Mouse (Mus musculus): Measurements from ENCODE around the gene Oscp1.
A peak's percentile ranks its signal among the peaks of the same experiment; 100 is the strongest.

The Oscp1 gene

GRCm38 (mm10) chr4:126110374-126111152 is 52.2 kb downstream of the Oscp1 start:
- DNase-seq (ENCODE audit: low spot score) = peak; percentile 78

DNA sequence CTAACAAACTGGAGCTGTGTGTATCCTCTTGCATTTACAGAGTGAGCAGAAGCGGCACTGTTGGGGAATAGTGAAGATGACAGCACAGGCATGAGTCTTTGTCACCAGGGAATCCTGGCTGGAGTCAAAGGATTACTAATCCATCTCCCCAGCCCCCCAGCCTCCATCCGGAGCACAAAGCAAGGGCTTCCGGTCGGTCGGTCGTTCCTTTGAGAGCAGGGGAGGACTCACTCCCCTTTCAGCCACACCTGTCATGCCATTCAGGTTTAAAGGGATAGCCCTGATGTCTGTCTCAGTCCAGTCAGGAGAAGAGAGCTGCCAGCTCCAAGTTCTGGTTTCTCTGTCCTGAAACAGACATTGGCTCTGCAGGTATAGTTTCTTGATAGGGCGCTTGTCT is 52.8 kb downstream of the Oscp1 start:
- DNase-seq (ENCODE audit: low spot score) = no peak

DNA sequence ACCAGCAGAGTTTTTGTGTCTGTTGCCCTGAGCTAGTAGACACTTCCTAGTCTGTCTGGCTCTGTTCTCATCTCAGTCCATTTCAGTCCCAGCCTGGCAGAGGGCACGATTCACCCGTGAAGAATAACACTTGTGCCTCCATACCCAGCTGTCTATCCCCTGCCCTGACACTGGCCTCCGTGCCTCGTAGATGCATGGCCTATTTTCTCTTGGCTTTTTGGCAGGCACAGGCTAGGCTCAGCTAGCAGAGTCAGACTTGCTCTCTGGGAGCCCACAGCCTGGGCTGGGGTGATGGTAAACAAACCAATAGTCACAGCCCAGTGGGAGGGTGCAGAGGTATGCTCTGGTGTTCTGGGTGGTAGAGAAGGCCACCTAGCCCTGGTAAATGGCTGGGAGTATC is 54.9 kb downstream of the Oscp1 start:
- DNase-seq (ENCODE audit: low spot score) = no peak

GRCm38 (mm10) chr4:126113943-126114342 is 55.6 kb downstream of the Oscp1 start:
- peak; percentile 79 for DNase-seq (ENCODE audit: low spot score)

DNA sequence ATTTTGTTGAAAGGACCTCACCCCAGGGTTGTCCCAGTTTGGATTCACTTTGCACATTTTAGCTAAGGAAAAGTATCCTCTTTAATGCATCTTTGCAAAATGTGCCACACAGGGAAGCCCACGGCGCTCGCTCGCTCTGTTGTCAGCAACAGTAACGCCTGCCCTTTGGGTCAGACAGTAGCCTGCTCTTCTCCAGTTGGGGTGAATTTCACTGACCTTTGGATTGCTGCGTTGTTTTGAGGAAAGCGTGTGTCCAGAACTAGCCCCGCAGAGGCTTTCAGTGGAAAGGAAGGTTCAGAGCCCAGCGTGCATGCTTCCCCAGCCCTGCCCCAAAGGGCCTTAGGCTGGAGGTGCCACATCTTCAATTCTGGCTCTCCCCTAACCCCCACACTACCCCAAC is 57.0 kb downstream of the Oscp1 start:
- no peak for DNase-seq (ENCODE audit: low spot score)

DNA sequence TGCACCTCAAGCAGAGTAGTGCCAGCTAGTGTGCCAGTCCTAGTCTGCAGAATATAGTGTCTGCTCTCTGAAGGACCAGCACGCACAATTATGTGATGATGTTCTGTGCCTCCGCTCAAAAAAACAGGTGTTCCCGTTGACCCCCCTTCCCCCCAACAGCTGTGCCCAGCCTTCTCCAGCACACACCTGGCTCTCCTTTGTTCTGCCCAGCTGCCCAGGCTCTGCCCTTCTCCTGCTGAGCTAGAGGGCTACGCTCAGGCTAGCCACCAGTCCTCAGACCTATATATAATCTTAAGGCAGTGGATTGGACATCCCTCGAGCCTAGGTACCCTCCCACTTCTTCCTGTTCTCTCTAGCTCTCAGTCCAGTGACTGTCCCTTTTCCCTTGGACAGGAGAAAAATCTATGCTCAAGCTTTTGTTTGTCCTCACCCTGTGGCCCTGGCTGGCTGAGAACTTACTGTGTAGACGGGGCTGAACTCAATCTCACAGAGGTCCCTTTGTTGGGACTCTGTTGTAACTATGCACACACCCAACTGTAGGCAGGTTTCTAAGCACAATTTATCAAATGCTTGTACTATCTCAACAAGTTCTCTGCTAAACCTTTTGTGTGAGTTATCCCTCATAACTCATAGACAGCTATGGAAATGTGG is 57.6 kb downstream of the Oscp1 start:
- DNase-seq (ENCODE audit: low spot score) = no peak

DNA sequence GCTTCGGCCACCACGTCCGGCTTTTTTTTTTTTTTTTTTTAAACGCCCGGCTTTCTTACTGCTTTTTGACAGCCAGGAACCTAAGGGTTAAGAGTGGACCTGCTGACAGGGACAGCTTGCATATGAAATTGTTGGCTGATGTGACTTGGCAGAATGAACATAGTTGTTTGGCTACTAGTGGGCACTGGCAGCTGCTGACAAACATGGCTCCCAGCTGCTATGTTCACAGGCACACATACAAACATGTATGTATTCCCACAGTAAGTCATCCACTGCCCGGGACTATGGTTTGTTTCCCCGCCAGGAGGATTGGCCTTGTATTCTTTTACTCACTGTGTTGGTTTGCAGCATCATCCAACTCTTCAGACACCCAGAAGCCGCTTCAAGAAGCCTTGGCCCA is 58.8 kb downstream of the Oscp1 start:
- no peak for DNase-seq (ENCODE audit: low spot score)

DNA sequence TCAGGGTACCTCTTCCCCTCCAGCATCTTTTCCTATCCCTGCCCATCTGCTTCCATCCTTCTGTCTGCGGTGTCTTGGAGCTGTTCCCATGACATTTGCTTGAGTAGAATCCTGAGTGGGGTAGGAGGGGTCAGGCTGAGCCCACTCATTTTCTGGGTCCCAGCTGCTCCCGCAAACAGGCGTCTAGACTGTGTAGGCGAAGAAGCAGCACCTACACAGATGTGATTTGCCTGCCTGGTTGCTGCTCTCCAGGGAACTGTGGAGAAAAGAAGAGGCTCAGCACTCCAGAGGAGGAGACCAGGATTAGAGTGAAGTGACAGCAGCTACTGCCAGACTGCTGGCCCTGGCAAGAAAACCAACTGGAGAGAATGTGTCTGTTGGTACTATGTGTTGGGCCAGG is 60.3 kb downstream of the Oscp1 start:
- DNase-seq (ENCODE audit: low spot score) = no peak

DNA sequence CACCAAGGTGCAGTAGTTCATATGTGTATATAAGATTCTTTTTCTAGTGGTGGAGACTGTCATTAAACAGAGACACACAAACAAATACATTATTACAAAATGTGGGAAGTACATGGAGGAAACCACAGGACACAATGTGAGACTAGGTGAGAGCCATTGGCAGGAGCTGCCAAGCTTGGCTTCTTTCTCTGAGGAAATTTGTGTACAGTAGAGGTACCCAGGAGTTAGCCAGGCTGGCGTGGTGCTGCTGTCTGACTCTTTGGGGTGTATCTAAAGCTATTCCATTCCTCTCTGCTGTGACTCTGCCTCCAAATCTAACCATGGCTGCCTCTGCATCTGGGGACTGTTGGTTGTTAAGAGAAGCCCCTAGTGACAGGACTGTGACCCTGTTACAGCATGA is 60.7 kb downstream of the Oscp1 start:
- DNase-seq (ENCODE audit: low spot score) = no peak

DNA sequence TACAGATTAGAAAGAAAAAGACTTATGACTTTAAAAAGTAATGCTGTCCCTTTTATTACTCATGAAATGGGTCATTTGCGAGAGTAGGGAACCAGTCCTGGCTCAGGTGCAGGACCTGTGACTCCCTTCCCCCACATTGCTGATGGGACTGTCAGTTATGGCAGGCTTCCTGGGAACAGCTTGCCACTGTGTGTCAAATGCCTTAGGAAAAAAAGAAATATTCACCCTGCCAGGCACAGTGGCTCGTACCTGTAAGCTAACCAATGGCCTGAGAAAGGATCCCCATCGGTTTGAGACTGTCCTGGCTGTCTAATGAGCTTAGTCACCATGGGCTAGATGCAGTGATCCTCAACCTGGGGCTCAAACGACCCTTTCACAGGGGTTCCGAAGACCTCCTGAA is 61.7 kb downstream of the Oscp1 start:
- DNase-seq (ENCODE audit: low spot score) = no peak

DNA sequence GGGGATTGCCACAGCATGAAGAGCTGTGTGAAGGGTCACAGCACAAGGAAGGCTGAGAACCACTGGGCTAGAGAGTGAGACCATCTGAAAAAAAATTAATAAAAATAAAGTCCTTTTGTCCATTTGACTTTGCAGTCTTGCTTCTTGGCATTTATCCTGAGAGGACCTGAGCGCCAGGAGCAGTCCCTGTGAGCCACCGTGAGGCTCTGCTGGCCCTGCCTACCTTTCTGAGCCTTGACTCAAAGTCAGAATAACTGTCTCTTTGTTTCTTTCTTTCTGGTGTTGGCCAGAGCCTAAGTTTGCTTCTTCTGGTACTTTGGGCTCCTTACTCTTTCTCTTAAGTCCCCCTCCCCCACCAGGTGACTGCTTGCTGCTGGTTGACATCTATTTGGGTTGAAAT is 62.1 kb downstream of the Oscp1 start:
- DNase-seq (ENCODE audit: low spot score) = no peak

- no peak for DNase-seq (ENCODE audit: low spot score)
Measured at GRCm38 (mm10) chr4:126123309-126124040, 65.1 kb downstream of the Oscp1 start.

- DNase-seq (ENCODE audit: low spot score) = no peak
Measured at GRCm38 (mm10) chr4:126130502-126130901, 72.1 kb downstream of the Oscp1 start.

GRCm38 (mm10) chr4:126131290-126132121 is 73.1 kb downstream of the Oscp1 start:
- no peak for DNase-seq (ENCODE audit: low spot score)

GRCm38 (mm10) chr4:126132636-126133264 is 74.4 kb downstream of the Oscp1 start:
- DNase-seq (ENCODE audit: low spot score) = no peak

GRCm38 (mm10) chr4:126134236-126134635 is 75.9 kb downstream of the Oscp1 start:
- DNase-seq (ENCODE audit: low spot score) = no peak

DNA sequence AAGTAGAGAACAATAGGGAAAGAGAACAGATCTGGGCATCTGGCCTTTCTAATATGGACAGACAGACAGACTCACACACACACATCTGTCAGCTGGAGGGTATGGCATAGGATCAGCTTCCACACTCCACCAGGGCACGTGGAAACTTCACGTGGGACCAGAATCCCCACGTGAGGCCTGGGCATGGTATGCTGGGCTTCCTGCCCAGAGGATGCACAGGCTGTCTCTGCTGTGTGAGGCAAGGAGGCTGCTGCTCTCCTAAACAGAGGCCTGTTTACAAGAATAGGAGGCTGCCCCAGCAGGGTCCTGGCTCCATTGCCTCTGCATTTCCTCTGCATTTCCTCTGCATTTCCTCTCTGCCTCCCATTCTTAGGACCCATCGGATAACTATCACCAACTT is 76.3 kb downstream of the Oscp1 start:
- no peak for DNase-seq (ENCODE audit: low spot score)

DNA sequence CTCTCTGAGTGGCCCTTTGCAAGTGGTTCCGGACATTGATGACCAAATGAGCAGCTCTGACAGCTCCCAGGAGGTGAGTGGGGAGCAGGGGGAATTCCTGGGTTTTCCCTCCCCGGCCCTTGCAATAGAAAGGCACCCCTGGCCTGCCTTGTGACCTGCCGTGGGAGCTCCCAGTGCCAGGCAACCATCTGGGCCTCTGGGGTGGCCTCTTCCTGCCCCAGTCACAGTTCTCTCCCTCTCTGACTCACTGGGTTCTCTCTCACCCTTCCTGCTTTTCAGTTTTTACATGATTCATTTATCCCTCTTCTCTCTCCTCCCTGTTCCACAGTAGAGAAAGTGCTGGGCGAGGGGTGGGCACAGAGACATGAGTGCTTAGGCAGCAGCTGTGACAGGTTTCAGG is 79.4 kb downstream of the Oscp1 start:
- no peak for DNase-seq (ENCODE audit: low spot score)

- DNase-seq (ENCODE audit: low spot score) = no peak
Measured at GRCm38 (mm10) chr4:126141021-126141420, 82.7 kb downstream of the Oscp1 start.
